Mouse (Mus musculus): ENCODE measurements around the gene Pnpla7. TPM values are rescaled to one million over a fixed set of nuclear protein-coding genes. Genes with fewer than 3 reads are reported as not detected.
A peak's percentile ranks its signal among the peaks of the same experiment; 100 is the strongest.

Gene Pnpla7
- polyA plus RNA-seq, 1 experiment from 2014 or later, result 7.0 TPM

DNA sequence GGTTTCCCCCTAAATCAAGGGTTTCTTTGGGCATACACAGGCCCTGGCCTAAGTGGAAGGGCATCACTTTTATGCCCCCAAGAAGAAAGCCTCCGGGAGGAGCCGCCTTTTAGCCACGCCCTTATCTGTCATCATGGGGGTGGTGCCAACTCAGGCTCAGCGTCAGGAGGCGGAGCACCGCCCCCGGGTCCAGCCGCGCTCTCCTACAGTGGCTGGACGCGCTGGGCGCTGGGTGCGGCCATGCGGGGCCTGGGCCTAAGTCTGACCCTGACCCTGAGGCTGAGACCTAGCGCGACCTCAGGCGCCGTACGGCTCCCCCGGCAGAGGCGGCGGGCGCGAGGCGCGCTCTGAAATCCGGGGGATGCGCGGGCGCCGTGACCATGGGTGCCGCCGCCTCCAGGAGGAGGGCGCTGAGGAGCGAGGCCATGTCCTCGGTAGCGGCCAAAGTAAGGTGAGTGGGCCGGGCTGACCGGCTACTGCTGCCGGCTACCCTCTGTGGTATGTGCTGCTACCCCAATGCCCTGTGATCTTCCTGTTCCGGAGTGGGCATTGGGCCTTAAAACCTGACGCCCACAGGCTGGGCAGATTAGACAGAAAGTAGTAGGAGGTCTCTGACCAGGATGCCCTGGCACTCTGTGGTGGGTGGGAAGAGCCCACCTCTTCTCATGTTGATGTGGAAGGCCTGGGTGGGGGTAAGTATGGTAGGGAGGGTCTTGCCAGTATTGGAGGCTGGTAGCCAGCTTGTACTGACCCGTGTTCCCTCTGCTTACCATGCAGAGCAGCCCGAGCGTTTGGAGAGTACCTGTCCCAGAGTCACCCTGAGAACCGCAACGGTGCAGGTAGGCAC lies 78.6 kb downstream of the Pnpla7 start, which contains the start of gene Nsmf:
Gene Nsmf, plus strand, starts transcription at position 135 of the 847 bp plus-strand sequence.
- H3K27me3 ChIP-seq, result no peaks in the 10 kb centered on the region
- H3K4me2 ChIP-seq (replicated peaks), result peak within 1 kb of the TSS; percentile 85
- H3K4me1 ChIP-seq, result peaks cover 9% of the 10 kb centered on the region
- peak within 1 kb of the TSS; percentile 89 for H3K9ac ChIP-seq
- no peaks in the 10 kb centered on the region for H3K9me3 ChIP-seq
- H3K4me3 ChIP-seq, result peak within 1 kb of the TSS; percentile 78
- H3K36me3 ChIP-seq, result peaks cover 14% of the 10 kb centered on the region
- 6% methylated on average over 47 of the region's 47 CpGs for WGBS
- no peak within 1 kb of the TSS for H3K27ac ChIP-seq
- peak; percentile 70 for ATAC-seq (ENCODE audit: insufficient number of reproducible peaks, insufficient read depth, low FRiP score, low TSS enrichment)

DNA sequence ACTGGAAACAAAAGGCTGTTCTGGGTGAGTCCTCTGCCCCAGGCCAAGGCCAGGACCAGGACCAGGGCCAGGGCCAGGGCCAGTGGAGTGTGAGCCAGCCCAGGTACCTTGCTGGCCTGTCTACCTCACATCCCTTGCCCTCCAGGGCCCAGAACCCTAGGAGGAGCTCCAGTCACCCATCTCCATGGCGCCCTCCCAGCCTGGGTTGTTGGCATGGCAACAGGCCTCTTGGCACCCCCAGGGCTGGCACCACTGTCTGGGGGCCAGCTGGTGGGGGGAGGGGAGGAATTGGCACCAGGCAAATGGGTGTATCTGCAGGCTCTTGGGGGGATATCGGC lies 79.2 kb downstream of the Pnpla7 start:
- peaks cover 20% of the 10 kb centered on the region for H3K36me3 ChIP-seq
- peak; percentile 57 for ATAC-seq (ENCODE audit: insufficient number of reproducible peaks, insufficient read depth, low FRiP score, low TSS enrichment)
- no peak overlapping the region for H3K27ac ChIP-seq
- H3K9me3 ChIP-seq, result no peaks in the 10 kb centered on the region
- H3K4me1 ChIP-seq, result peaks cover 9% of the 10 kb centered on the region
- H3K27me3 ChIP-seq, result no peaks in the 10 kb centered on the region
- peak overlapping the region; percentile 78 for H3K4me3 ChIP-seq
- 68% methylated on average over 2 of the region's 2 CpGs for WGBS
- H3K4me2 ChIP-seq (replicated peaks), result peak overlapping the region; percentile 85
- H3K9ac ChIP-seq, result peak overlapping the region; percentile 89

DNA sequence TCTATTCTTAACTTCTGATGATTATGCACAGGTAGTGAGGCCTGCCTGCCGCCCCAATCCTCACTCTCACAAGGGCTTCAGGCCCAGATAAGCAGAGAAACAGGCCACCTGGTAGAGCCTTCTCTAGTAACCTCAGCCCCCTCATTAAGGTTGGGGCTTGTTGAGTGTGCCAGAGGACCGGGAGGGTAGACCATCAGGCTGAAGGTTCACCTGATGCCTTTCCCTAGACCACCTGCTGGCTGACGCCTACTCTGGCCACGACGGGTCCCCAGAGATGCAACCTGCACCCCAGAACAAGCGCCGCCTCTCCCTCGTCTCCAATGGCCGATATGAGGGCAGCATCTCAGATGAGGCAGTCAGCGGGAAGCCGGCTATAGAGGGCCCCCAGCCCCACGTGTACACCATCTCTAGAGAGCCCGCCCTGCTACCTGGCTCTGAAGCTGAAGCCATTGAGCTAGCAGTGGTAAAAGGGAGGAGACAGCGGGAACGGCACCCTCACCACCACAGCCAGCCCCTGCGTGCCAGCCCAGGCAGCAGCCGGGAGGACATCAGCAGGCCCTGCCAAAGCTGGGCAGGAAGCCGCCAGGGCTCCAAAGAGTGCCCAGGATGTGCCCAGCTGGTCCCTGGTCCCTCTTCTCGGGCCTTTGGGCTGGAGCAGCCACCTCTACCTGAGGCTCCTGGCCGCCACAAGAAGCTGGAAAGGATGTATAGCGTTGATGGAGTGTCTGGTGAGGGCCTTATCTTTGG lies 79.7 kb downstream of the Pnpla7 start:
- no peak for ATAC-seq (ENCODE audit: insufficient number of reproducible peaks, insufficient read depth, low FRiP score, low TSS enrichment)
- 90% methylated on average over 21 of the region's 21 CpGs for WGBS
- Histone ChIP-seq H3K36me3 (peaks cover 25% of the 10 kb centered on the region), H3K4me3 (peak overlapping the region; percentile 78), H3K27me3 (no peaks in the 10 kb centered on the region), H3K27ac (no peak overlapping the region), H3K9me3 (no peaks in the 10 kb centered on the region), H3K4me1 (peaks cover 9% of the 10 kb centered on the region), H3K4me2 (replicated peaks) (peak overlapping the region; percentile 85), H3K9ac (peak overlapping the region; percentile 89; the same call in 1 of the 2 replicates)

GRCm38 (mm10) chr2:25058926-25059325 lies 83.1 kb downstream of the Pnpla7 start:
- ATAC-seq (ENCODE audit: insufficient number of reproducible peaks, insufficient read depth, low FRiP score, low TSS enrichment), result no peak
- Histone ChIP-seq H3K4me3 (no peak overlapping the region), H3K4me2 (replicated peaks) (no peak overlapping the region), H3K27ac (no peak overlapping the region), H3K9me3 (no peaks in the 10 kb centered on the region), H3K9ac (no peak overlapping the region), H3K27me3 (no peaks in the 10 kb centered on the region), H3K4me1 (peaks cover 9% of the 10 kb centered on the region), H3K36me3 (peaks cover 49% of the 10 kb centered on the region)
- 83% methylated on average over 7 of the region's 7 CpGs for WGBS

DNA sequence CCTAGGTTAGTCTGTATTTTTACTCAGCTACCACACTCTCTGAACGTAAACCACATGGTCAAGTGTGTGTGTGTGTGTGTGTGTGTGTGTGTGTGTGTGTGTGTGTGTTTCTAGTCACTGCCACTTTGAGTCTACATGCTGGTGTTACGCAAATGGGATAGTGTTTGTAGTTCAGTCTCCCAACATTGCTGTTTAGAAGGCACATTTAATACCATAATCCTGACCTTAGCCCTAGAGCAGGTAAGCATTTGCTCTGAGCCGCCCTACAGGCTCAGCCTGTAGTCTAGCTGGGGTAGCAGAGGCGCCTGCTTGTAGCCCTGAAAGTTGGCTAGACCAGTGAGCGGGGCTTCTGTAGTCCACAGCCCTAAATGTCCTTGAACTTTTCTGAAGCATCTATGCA lies 87.7 kb downstream of the Pnpla7 start:
- ATAC-seq (ENCODE audit: insufficient number of reproducible peaks, insufficient read depth, low FRiP score, low TSS enrichment), result no peak
- no peaks in the 10 kb centered on the region for H3K27me3 ChIP-seq
- H3K9me3 ChIP-seq, result no peaks in the 10 kb centered on the region
- peaks cover 36% of the 10 kb centered on the region for H3K36me3 ChIP-seq
- H3K27ac ChIP-seq, result no peak overlapping the region
- 90% methylated on average over 5 of the region's 5 CpGs for WGBS
- no peak overlapping the region for H3K4me2 ChIP-seq (replicated peaks)
- H3K4me1 ChIP-seq, result no peaks in the 10 kb centered on the region
- no peak overlapping the region for H3K4me3 ChIP-seq
- H3K9ac ChIP-seq, result no peak overlapping the region

DNA sequence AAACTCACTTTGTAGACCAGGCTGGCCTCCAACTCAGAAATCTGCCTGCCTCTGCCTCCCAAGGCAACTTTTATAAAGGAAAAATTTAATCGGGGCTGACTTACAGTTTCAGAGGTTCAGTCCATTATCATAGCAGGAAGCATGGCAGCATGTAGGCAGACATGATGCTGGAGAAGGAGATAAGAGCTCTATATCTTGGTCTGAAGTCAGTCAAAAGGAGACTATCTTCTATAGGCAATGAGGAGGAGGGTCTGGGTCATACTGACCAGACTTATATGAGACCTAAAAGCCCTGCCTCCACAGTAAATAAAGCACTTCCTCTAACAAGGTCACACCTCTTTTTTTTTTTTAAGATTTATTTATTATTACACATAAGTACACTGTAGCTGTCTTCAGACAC lies 88.5 kb downstream of the Pnpla7 start:
- Histone ChIP-seq H3K27me3 (no peaks in the 10 kb centered on the region), H3K9ac (no peak overlapping the region), H3K27ac (no peak overlapping the region), H3K4me1 (no peaks in the 10 kb centered on the region), H3K36me3 (peaks cover 36% of the 10 kb centered on the region), H3K4me3 (no peak overlapping the region), H3K9me3 (no peaks in the 10 kb centered on the region), H3K4me2 (replicated peaks) (no peak overlapping the region)
- 95% methylated on average over 1 of the region's 1 CpGs for WGBS
- ATAC-seq (ENCODE audit: insufficient number of reproducible peaks, insufficient read depth, low FRiP score, low TSS enrichment), result no peak

DNA sequence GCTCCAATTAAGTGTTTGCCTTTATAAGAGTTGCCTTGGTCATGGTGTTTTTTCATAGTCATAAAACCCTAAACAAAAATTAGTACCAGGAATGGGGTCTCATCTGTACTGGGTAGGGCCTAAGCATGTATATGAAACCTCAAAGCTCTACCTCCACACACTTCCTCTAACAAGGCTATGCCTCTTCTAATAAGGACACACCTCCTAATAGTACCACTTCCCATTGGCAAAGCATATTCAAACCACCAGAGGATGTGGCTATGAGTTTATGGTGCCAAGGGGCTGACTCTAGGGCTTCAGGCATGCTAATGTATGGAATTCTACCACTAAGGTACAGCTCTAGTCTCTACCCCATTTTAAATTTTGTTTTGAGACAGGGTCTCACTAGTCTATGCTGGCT lies 89.7 kb downstream of the Pnpla7 start:
- no peak for ATAC-seq (ENCODE audit: insufficient number of reproducible peaks, insufficient read depth, low FRiP score, low TSS enrichment)
- H3K9ac ChIP-seq, result no peak overlapping the region
- H3K27ac ChIP-seq, result no peak overlapping the region
- peaks cover 25% of the 10 kb centered on the region; the same call in 1 of the 2 replicates for H3K36me3 ChIP-seq
- no peak overlapping the region for H3K4me3 ChIP-seq
- no peaks in the 10 kb centered on the region for H3K9me3 ChIP-seq
- H3K4me1 ChIP-seq, result no peaks in the 10 kb centered on the region
- no peaks in the 10 kb centered on the region for H3K27me3 ChIP-seq
- H3K4me2 ChIP-seq (replicated peaks), result no peak overlapping the region

- H3K4me1 ChIP-seq, result no peaks in the 10 kb centered on the region
- no peak overlapping the region for H3K4me3 ChIP-seq
- H3K4me2 ChIP-seq (replicated peaks), result no peak overlapping the region
- WGBS, result 74% methylated on average over 4 of the region's 4 CpGs
- H3K9me3 ChIP-seq, result no peaks in the 10 kb centered on the region
- H3K9ac ChIP-seq, result no peak overlapping the region
- no peak for ATAC-seq (ENCODE audit: insufficient number of reproducible peaks, insufficient read depth, low FRiP score, low TSS enrichment)
- H3K36me3 ChIP-seq, result peaks cover 15% of the 10 kb centered on the region; the same call in 1 of the 2 replicates
- no peak overlapping the region for H3K27ac ChIP-seq
- H3K27me3 ChIP-seq, result no peaks in the 10 kb centered on the region
Measured at GRCm38 (mm10) chr2:25066552-25066951, 90.7 kb downstream of the Pnpla7 start.

DNA sequence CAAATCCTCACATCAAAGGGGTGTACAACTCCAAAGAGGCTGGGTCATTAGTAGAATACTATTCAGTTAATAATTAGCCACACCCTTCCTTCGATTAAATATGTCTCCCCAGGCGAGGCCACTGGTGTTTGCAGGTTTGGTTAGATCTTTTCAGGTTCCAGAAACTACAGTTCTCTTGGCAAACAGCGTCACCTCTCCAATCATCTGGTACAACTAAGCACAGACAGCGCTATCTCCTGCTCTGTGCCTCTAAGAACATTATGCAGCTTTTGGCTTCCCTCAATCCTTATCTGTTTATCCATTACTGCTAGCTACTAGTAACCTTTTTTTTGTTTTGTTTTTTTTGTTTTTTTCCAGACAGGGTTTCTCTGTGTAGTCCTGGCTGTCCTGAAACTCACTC lies 93.7 kb downstream of the Pnpla7 start:
- H3K27ac ChIP-seq, result no peak overlapping the region
- H3K4me1 ChIP-seq, result no peaks in the 10 kb centered on the region
- no peaks in the 10 kb centered on the region for H3K9me3 ChIP-seq
- H3K4me2 ChIP-seq (replicated peaks), result no peak overlapping the region
- no peaks in the 10 kb centered on the region for H3K27me3 ChIP-seq
- H3K9ac ChIP-seq, result no peak overlapping the region
- ATAC-seq (ENCODE audit: insufficient number of reproducible peaks, insufficient read depth, low FRiP score, low TSS enrichment), result no peak
- no peaks in the 10 kb centered on the region for H3K36me3 ChIP-seq
- 79% methylated on average over 4 of the region's 4 CpGs for WGBS
- H3K4me3 ChIP-seq, result no peak overlapping the region

GRCm38 (mm10) chr2:25072398-25072797 lies 96.6 kb downstream of the Pnpla7 start:
- no peaks in the 10 kb centered on the region for H3K4me1 ChIP-seq
- 91% methylated on average over 4 of the region's 4 CpGs for WGBS
- no peak overlapping the region for H3K4me3 ChIP-seq
- no peak overlapping the region for H3K27ac ChIP-seq
- no peak for ATAC-seq (ENCODE audit: insufficient number of reproducible peaks, insufficient read depth, low FRiP score, low TSS enrichment)
- H3K4me2 ChIP-seq (replicated peaks), result no peak overlapping the region
- no peaks in the 10 kb centered on the region for H3K9me3 ChIP-seq
- no peak overlapping the region for H3K9ac ChIP-seq
- no peaks in the 10 kb centered on the region for H3K36me3 ChIP-seq
- H3K27me3 ChIP-seq, result no peaks in the 10 kb centered on the region

DNA sequence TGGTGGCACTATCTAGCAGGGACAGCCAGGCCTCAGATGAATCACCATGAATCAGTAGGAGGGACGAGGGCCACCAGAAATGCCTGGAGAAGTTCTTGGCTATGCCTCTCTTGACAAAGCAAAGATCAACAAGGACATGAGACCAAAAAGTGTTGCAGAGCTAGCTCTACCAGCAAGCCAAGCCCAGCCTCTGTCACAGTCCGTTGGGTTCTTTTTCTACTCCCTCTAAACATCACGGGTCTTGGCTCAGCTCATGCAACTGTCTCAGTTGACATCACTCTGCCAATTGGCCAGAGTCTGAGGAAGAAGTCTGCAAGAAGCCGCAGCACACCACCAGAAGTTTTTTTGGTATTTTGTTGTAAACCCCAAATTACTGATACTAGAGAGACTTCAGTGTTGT lies 99.7 kb downstream of the Pnpla7 start:
- H3K9ac ChIP-seq, result no peak overlapping the region
- no peaks in the 10 kb centered on the region for H3K9me3 ChIP-seq
- no peak for ATAC-seq (ENCODE audit: insufficient number of reproducible peaks, insufficient read depth, low FRiP score, low TSS enrichment)
- H3K36me3 ChIP-seq, result no peaks in the 10 kb centered on the region
- H3K27ac ChIP-seq, result no peak overlapping the region
- no peak overlapping the region for H3K4me2 ChIP-seq (replicated peaks)
- 74% methylated on average over 4 of the region's 4 CpGs for WGBS
- no peak overlapping the region for H3K4me3 ChIP-seq
- H3K4me1 ChIP-seq, result no peaks in the 10 kb centered on the region
- no peaks in the 10 kb centered on the region for H3K27me3 ChIP-seq

DNA sequence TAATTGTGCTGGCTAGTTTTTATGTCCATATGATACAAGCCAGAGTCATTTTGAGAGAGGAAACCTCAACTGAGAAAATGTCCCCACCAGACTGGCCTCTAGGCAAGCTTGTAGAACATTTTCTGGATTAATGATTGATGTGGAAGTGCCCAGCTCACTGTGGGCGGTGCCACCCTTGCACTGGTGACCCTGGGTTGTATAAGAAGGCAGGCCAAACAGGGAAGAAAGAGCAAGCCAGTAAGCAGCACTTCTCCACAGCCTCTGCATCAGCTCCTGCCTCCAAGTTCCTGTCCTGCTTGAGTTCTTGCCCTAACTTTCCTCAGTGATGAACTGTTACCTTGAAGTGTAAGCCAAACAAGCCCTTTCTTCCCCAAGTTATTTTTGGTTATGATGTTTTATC lies 103.1 kb downstream of the Pnpla7 start:
- no peaks in the 10 kb centered on the region for H3K4me1 ChIP-seq
- no peaks in the 10 kb centered on the region for H3K9me3 ChIP-seq
- WGBS, result 59% methylated on average over 1 of the region's 1 CpGs
- H3K27me3 ChIP-seq, result no peaks in the 10 kb centered on the region
- H3K4me3 ChIP-seq, result no peak overlapping the region
- no peak overlapping the region for H3K4me2 ChIP-seq (replicated peaks)
- no peak for ATAC-seq (ENCODE audit: insufficient number of reproducible peaks, insufficient read depth, low FRiP score, low TSS enrichment)
- H3K9ac ChIP-seq, result no peak overlapping the region
- no peaks in the 10 kb centered on the region for H3K36me3 ChIP-seq
- H3K27ac ChIP-seq, result no peak overlapping the region
